Mouse (Mus musculus) liver, embryonic 15.5 days (tissue): ENCODE results near the gene Disp1. TPM values are rescaled to one million over a fixed set of nuclear protein-coding genes. Genes with fewer than 3 reads are reported as not detected.
A peak's percentile ranks its signal among the peaks of the same experiment; 100 is the strongest.

Experiments
- ATAC-seq: fragments of 200-750 bp; cut with Nextera tagmentation; 2 replicates; pipeline ENCODE4 v1.8.0; 2017; ENCODE audit warnings: moderate number of reproducible peaks, mild to moderate bottlenecking, moderate library complexity; ENCODE audit not compliant: insufficient read depth
- H3K27ac ChIP-seq: fragments of 300-500 bp; sonication (generic); replicated peaks from 2 replicates; pipeline ENCODE4 v1.5.1; 2015; ENCODE audit warnings: mild to moderate bottlenecking, inconsistent platforms
- H3K27me3 ChIP-seq: fragments of 300-500 bp; sonication (generic); 2 replicates; pipeline ENCODE4 v1.6.1; 2015; ENCODE audit warnings: mild to moderate bottlenecking, inconsistent platforms
- H3K36me3 ChIP-seq: fragments of 300-500 bp; sonication (generic); replicated peaks from 2 replicates; pipeline ENCODE4 v1.6.1; 2015; ENCODE audit warnings: moderate library complexity, mild to moderate bottlenecking, inconsistent platforms
- H3K4me1 ChIP-seq: fragments of 300-500 bp; sonication (generic); replicated peaks from 2 replicates; pipeline ENCODE4 v1.6.1; 2015; ENCODE audit warnings: inconsistent platforms
- H3K4me2 ChIP-seq: fragments of 300-500 bp; sonication (generic); 2 replicates; pipeline ENCODE4 v1.6.1; 2015; ENCODE audit warnings: moderate library complexity, mild to moderate bottlenecking, inconsistent platforms
- H3K4me3 ChIP-seq: fragments of 300-500 bp; sonication (generic); replicated peaks from 2 replicates; pipeline ENCODE4 v1.5.1; 2015; ENCODE audit warnings: mild to moderate bottlenecking, inconsistent platforms
- H3K9ac ChIP-seq: fragments of 300-500 bp; sonication (generic); 2 replicates; pipeline ENCODE4 v1.6.1; 2015; ENCODE audit warnings: moderate library complexity, mild to moderate bottlenecking, inconsistent platforms
- H3K9me3 ChIP-seq: fragments of 300-500 bp; sonication (generic); replicated peaks from 2 replicates; pipeline ENCODE4 v1.6.1; 2016; ENCODE audit warnings: inconsistent platforms
- WGBS: fragments of 180-500 bp; shearing (Covaris S2); methylation state at CpG from one replicate; pipeline ENCODE4 v1.1.7; 2015; ENCODE audit warnings: mixed read lengths; ENCODE audit not compliant: insufficient replicate concordance; 5-methylcytosine and 5-hydroxymethylcytosine counted together
- polyA plus RNA-seq: library from polyadenylated mRNA; unstranded; fragments of >200 nt; fragmentation: Nextera tagmentation; extraction: Ambion mirVana; gene quantifications from 2 replicates; pipeline ENCODE4 v1.2.1, GENCODE M21; 2015

The Disp1 gene
- polyA plus RNA-seq, 1 experiment from 2014 or later, result 2.9 TPM

DNA sequence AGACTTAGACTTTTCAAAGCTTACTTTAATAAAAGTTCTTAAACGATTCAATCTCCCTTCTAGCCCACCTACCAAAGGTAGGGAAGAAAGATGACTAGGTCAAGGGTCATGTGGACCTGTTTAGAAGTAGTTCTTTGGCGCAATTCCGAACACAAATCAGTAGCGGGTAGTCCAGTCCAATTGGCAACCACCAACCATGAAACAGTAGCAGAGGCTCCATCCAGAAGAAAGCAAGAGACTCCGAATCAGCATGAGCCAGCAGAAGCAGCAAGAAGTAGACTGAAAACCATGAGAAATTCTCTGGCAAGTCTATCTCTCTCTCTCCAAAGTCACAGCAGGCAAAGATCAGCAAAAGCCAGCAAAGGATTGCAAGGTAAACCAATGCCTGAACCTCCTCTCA is 15.1 kb upstream of the Disp1 start:
- H3K9me3 ChIP-seq, result no peaks in the 10 kb centered on the region
- WGBS, result 71% methylated on average over 5 of the region's 5 CpGs
- ATAC-seq, result no peak
- no peak overlapping the region for H3K4me2 ChIP-seq
- no peaks in the 10 kb centered on the region for H3K36me3 ChIP-seq
- no peak overlapping the region for H3K4me3 ChIP-seq
- no peaks in the 10 kb centered on the region for H3K4me1 ChIP-seq
- no peak overlapping the region for H3K9ac ChIP-seq
- no peak overlapping the region for H3K27ac ChIP-seq
- no peaks in the 10 kb centered on the region; the same call in 1 of the 2 replicates for H3K27me3 ChIP-seq

DNA sequence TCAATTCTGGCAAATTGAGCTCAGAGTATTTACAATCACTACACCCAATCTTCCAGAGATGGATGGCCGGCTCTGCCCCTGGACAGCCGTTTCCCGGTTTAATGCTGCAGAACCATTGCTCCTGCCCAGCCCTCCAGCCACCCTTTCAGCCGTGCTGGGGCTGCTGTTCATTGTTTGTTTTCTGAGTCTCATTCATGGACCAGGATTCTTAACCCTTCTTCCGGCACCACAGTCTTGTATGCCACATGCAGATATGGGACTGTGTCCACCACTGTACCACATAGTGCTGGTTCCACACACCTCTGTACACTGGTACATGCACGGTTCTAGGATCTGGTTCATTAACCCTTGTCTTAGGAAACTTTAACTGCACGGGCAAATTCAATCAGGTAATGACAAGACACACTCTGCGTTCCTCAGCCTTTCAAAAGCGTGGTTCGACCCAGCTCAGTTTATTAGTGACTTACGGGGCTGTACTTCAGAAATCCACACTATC is 12.4 kb upstream of the Disp1 start:
- no peak for ATAC-seq
- Histone ChIP-seq H3K4me3 (no peak overlapping the region), H3K27me3 (no peaks in the 10 kb centered on the region), H3K4me2 (no peak overlapping the region), H3K9me3 (no peaks in the 10 kb centered on the region), H3K27ac (no peak overlapping the region), H3K9ac (no peak overlapping the region), H3K36me3 (no peaks in the 10 kb centered on the region), H3K4me1 (no peaks in the 10 kb centered on the region)
- WGBS, result 74% methylated on average over 11 of the region's 11 CpGs

GRCm38 (mm10) chr1:183232985-183233678 is 11.8 kb upstream of the Disp1 start:
- H3K4me2 ChIP-seq, result no peak overlapping the region
- H3K4me1 ChIP-seq, result no peaks in the 10 kb centered on the region
- no peak overlapping the region for H3K9ac ChIP-seq
- H3K27ac ChIP-seq, result no peak overlapping the region
- H3K9me3 ChIP-seq, result no peaks in the 10 kb centered on the region
- H3K27me3 ChIP-seq, result no peaks in the 10 kb centered on the region
- 64% methylated on average over 7 of the region's 7 CpGs for WGBS
- H3K36me3 ChIP-seq, result no peaks in the 10 kb centered on the region
- ATAC-seq, result peak; percentile 54
- no peak overlapping the region for H3K4me3 ChIP-seq

GRCm38 (mm10) chr1:183227469-183227868 is 6.1 kb upstream of the Disp1 start:
- Histone ChIP-seq H3K4me3 (no peak overlapping the region), H3K27me3 (no peaks in the 10 kb centered on the region), H3K4me1 (no peaks in the 10 kb centered on the region), H3K27ac (no peak overlapping the region), H3K9ac (no peak overlapping the region), H3K9me3 (no peaks in the 10 kb centered on the region), H3K4me2 (no peak overlapping the region), H3K36me3 (no peaks in the 10 kb centered on the region)
- WGBS, result 39% methylated on average over 7 of the region's 7 CpGs
- no peak for ATAC-seq

- 75% methylated on average over 6 of the region's 6 CpGs for WGBS
- H3K4me1 ChIP-seq, result peaks cover 16% of the 10 kb centered on the region
- no peak overlapping the region for H3K4me3 ChIP-seq
Measured at GRCm38 (mm10) chr1:183219021-183219420, 2.3 kb downstream of the Disp1 start.

GRCm38 (mm10) chr1:183216691-183217090 is 4.6 kb downstream of the Disp1 start:
- Histone ChIP-seq H3K9me3 (no peaks in the 10 kb centered on the region), H3K36me3 (no peaks in the 10 kb centered on the region), H3K27ac (no peak overlapping the region), H3K27me3 (no peaks in the 10 kb centered on the region), H3K9ac (no peak overlapping the region), H3K4me1 (peaks cover 28% of the 10 kb centered on the region), H3K4me2 (no peak overlapping the region), H3K4me3 (no peak overlapping the region)
- no peak for ATAC-seq
- WGBS, result 71% methylated on average over 4 of the region's 4 CpGs

More at GRCm38 (mm10) chr1:183219021-183219420, 2.3 kb downstream of the Disp1 start:
- no peaks in the 10 kb centered on the region for H3K36me3 ChIP-seq
- no peak overlapping the region for H3K4me2 ChIP-seq
- no peaks in the 10 kb centered on the region for H3K9me3 ChIP-seq
- H3K27ac ChIP-seq, result no peak overlapping the region
- no peaks in the 10 kb centered on the region for H3K27me3 ChIP-seq
- no peak for ATAC-seq
- H3K9ac ChIP-seq, result no peak overlapping the region

GRCm38 (mm10) chr1:183215706-183216105 is 5.6 kb downstream of the Disp1 start:
- no peaks in the 10 kb centered on the region for H3K36me3 ChIP-seq
- 75% methylated on average over 6 of the region's 6 CpGs for WGBS

DNA sequence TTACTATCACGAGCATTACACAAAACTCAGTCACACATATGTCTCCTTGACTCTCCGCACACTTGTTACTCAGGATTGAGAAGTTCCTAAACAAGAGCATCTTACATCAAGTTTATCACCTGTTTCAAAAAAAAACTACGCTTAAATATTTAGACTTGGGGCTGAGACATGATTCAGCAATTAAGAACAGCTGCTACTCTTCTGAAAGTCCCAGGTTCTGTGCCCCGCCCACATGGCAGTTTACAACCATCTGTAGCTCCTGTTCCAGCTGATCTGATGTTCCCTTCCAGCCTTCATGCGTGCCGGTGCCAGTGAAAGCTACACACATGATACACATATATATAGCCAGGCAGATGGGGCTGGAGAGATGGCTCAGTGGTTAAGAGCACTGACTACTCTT is 7.5 kb downstream of the Disp1 start:
- Histone ChIP-seq H3K4me3 (no peak overlapping the region), H3K27me3 (no peaks in the 10 kb centered on the region), H3K4me2 (no peak overlapping the region), H3K9ac (no peak overlapping the region), H3K9me3 (no peaks in the 10 kb centered on the region), H3K27ac (peak overlapping the region; percentile 53; the same call in 1 of the 2 replicates), H3K36me3 (no peaks in the 10 kb centered on the region), H3K4me1 (peaks cover 14% of the 10 kb centered on the region)
- peak; percentile 59; the same call in 1 of the 2 replicates for ATAC-seq
- 63% methylated on average over 6 of the region's 6 CpGs for WGBS

More at GRCm38 (mm10) chr1:183215706-183216105, 5.6 kb downstream of the Disp1 start:
- Histone ChIP-seq H3K4me3 (no peak overlapping the region), H3K27ac (no peak overlapping the region), H3K27me3 (no peaks in the 10 kb centered on the region), H3K9me3 (no peaks in the 10 kb centered on the region), H3K4me2 (no peak overlapping the region), H3K4me1 (peaks cover 21% of the 10 kb centered on the region), H3K9ac (no peak overlapping the region)
- ATAC-seq, result no peak

DNA sequence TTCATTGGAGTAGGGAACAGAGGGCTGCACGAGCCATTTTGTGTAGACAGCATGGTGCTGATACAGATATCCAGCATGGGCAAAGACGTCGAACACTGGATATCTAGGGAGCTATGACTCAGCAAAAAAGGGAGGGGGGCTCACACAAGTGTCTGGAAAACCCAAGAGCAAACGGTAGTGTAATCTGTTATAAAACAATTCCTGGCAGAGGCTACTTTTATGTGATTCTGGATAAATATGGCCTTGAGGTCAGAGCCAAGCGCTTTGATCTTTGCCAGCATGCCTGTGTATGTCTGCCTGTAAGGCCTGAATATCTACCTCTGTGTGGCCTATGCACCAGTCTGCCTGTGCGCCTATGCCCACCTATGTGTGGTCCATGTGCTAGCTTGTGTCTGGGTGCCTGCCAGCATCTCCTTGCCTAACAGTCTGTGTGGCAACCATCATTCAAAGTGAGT is 8.5 kb downstream of the Disp1 start:
- H3K27ac ChIP-seq, result 0 out of 2 replicates have a peak overlapping the region, but pooled peaks have one; percentile 41
- no peaks in the 10 kb centered on the region for H3K36me3 ChIP-seq
- H3K4me2 ChIP-seq, result no peak overlapping the region
- no peak overlapping the region for H3K4me3 ChIP-seq
- H3K9ac ChIP-seq, result no peak overlapping the region
- WGBS, result 44% methylated on average over 6 of the region's 6 CpGs
- no peaks in the 10 kb centered on the region for H3K9me3 ChIP-seq
- H3K4me1 ChIP-seq, result peaks cover 15% of the 10 kb centered on the region
- peak; percentile 56 for ATAC-seq
- no peaks in the 10 kb centered on the region for H3K27me3 ChIP-seq

DNA sequence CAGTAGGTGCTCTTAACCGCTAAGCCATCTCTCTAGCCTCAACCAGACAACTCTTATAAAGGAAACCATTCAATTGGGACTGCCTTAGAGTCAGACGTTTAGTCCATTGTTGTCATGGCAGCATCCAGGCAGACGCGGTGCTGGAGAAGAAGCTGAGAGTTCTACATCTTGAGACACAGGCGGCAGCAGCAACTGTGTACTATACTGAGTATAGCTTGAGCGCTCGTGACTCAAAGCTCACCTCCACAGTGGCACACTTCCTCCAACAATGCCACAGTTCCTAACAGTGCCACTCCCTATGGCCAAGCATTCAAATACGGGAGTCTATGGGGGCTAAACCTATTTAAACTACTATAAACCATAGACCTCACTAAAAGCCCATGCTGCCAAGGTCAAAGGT is 11.2 kb downstream of the Disp1 start:
- no peak for ATAC-seq
- H3K36me3 ChIP-seq, result no peaks in the 10 kb centered on the region
- H3K4me3 ChIP-seq, result no peak overlapping the region
- no peaks in the 10 kb centered on the region for H3K27me3 ChIP-seq
- no peak overlapping the region for H3K9ac ChIP-seq
- WGBS, result 76% methylated on average over 8 of the region's 8 CpGs
- no peak overlapping the region for H3K27ac ChIP-seq
- H3K4me2 ChIP-seq, result no peak overlapping the region
- H3K4me1 ChIP-seq, result peaks cover 17% of the 10 kb centered on the region
- no peaks in the 10 kb centered on the region for H3K9me3 ChIP-seq

- no peaks in the 10 kb centered on the region for H3K9me3 ChIP-seq
- H3K36me3 ChIP-seq, result no peaks in the 10 kb centered on the region
- no peak overlapping the region for H3K4me3 ChIP-seq
- WGBS, result 47% methylated on average over 6 of the region's 6 CpGs
- no peak overlapping the region for H3K27ac ChIP-seq
- H3K4me2 ChIP-seq, result no peak overlapping the region
- no peak for ATAC-seq
- peaks cover 7% of the 10 kb centered on the region for H3K4me1 ChIP-seq
- no peak overlapping the region for H3K9ac ChIP-seq
- no peaks in the 10 kb centered on the region for H3K27me3 ChIP-seq
Measured at GRCm38 (mm10) chr1:183207623-183208022, 13.7 kb downstream of the Disp1 start.
